Mouse (Mus musculus) bone marrow, adult 2 months (tissue): ENCODE measurements around the gene Slx4ip.

Experiments
- CTCF ChIP-seq: fragments of 200-500 bp; IDR thresholded peaks from 2 replicates; pipeline ENCODE4 v1.5.1; 2011; ENCODE audit warnings: low read length, control low read depth; ENCODE audit not compliant: control insufficient read depth, insufficient read depth
- POLR2A ChIP-seq: fragments of 200-500 bp; IDR thresholded peaks from 2 replicates; pipeline ENCODE4 v1.6.1; 2011; ENCODE audit warnings: low read depth, mild to moderate bottlenecking, control low read depth, low read length, borderline replicate concordance; ENCODE audit not compliant: control insufficient read depth

DNA sequence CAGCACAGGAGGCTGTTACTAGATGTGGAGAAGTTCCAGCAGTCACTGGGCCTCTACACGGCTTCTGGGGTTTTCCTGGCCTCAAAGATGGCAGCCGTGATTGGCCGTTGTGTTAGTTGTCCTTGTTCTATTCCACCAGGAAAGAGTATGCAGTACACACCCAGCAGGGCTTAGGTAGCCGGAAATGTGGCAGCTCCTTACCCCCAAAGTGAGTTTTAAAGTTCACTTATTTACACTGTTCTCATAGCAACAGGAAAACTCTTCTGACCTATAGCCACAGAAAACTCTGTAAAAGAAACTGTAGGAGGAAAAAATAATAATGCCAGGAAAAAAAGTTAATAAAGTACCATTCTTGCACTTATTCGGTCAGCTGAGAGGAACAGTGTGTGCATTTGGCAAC lies 55.3 kb downstream of the Slx4ip start:
- TF ChIP-seq POLR2A (no peak), CTCF (no peak)
